Mouse (Mus musculus) neutrophil, adult 59 days (primary cell): Measurements from ENCODE around the gene Ttll6. TPM values are rescaled to one million over a fixed set of nuclear protein-coding genes. Genes with fewer than 3 reads are reported as not detected.

Source experiments
- total RNA-seq, 2 experiments: library from RNA; stranded (reverse); gene quantifications; 1 replicate in 1 of 2; 2 replicates in 1 of 2; pipeline ENCODE4 v1.2.4; 2023

Gene Ttll6
- total RNA-seq, result not detected

GRCm38 (mm10) chr11:96133239-96133865, at the start of gene Ttll6:
TSS of gene Ttll6 (plus strand) at chr11:96133786.

GRCm38 (mm10) chr11:96111751-96112150, 21.8 kb upstream of the Ttll6 start, which contains the start of gene Calcoco2:
TSS of gene Calcoco2 (minus strand) at chr11:96111964.

GRCm38 (mm10) chr11:96193521-96194400, 60.2 kb downstream of the Ttll6 start, which contains the start of gene Hoxb13:
TSS of gene Hoxb13 (plus strand) at chr11:96194316.

Other genes starting within 250 kb of the Ttll6 start
- not detected for gene B4galnt2, start 218.9 kb upstream of the Ttll6 start, total RNA-seq
- not detected for gene Igf2bp1, start 127.8 kb upstream of the Ttll6 start, total RNA-seq
- gene Gip, start 109.2 kb upstream of the Ttll6 start, total RNA-seq, result not detected
- 10 to 100 TPM; 53.3 to 63.4 TPM for gene Snf8, start 98.9 kb upstream of the Ttll6 start, total RNA-seq
- gene Ube2z, start 68.4 kb upstream of the Ttll6 start, total RNA-seq, result 10 to 100 TPM; 32.3 to 33.4 TPM
- gene Atp5g1, start 58.1 kb upstream of the Ttll6 start, total RNA-seq, result 10 to 100 TPM; 90.1 to 93.2 TPM
- gene Calcoco2, start 21.8 kb upstream of the Ttll6 start, total RNA-seq, result not detected
- not detected for gene Hoxb13, start 60.5 kb downstream of the Ttll6 start, total RNA-seq
- not detected for gene Hoxb9, start 137.7 kb downstream of the Ttll6 start, total RNA-seq
- gene Hoxb8, start 148.1 kb downstream of the Ttll6 start, total RNA-seq, result not detected
- gene Hoxb7, start 152.8 kb downstream of the Ttll6 start, total RNA-seq, result not detected
- gene Hoxb6, start 158.7 kb downstream of the Ttll6 start, total RNA-seq, result not detected
- gene Hoxb5, start 169.6 kb downstream of the Ttll6 start, total RNA-seq, result not detected
- 1 to 10 TPM; 4.1 to 4.5 TPM for gene Hoxb4, start 184.5 kb downstream of the Ttll6 start, total RNA-seq
- 1 to 10 TPM in 1 of 2 experiments, under 1 TPM in 1; 0.84 to 1.8 TPM for gene Hoxb3, start 189.5 kb downstream of the Ttll6 start, total RNA-seq
- gene Hoxb2, start 216.7 kb downstream of the Ttll6 start, total RNA-seq, result not detected
- 1 to 10 TPM in 1 of 2 experiments, under 1 TPM in 1; 0.46 to 1.0 TPM for gene Hoxb1, start 232.0 kb downstream of the Ttll6 start, total RNA-seq